Mouse (Mus musculus) forebrain, embryonic 16.5 days (tissue): Measurements from ENCODE around the gene Gm49336. TPM values are rescaled to one million over a fixed set of nuclear protein-coding genes. Genes with fewer than 3 reads are reported as not detected.
A peak's percentile ranks its signal among the peaks of the same experiment; 100 is the strongest.

ENCODE experiments used
- ATAC-seq: fragments of 200-750 bp; cut with Nextera tagmentation; 2 replicates; pipeline ENCODE4 v1.8.0; 2017; ENCODE audit warnings: mild to moderate bottlenecking, moderate library complexity
- H3K27ac ChIP-seq: fragments of 300-500 bp; sonication (generic); 2 replicates; pipeline ENCODE4 v1.5.1; 2014; ENCODE audit warnings: low read length, control low read depth
- H3K27me3 ChIP-seq: fragments of 300-500 bp; sonication (generic); replicated peaks from 2 replicates; pipeline ENCODE4 v1.6.1; 2014; ENCODE audit warnings: low read length; ENCODE audit not compliant: control insufficient read depth, insufficient read depth
- H3K36me3 ChIP-seq: fragments of 300-500 bp; sonication (generic); 2 replicates; pipeline ENCODE4 v1.6.1; 2014; ENCODE audit not compliant: control insufficient read depth, insufficient read depth
- H3K4me1 ChIP-seq: fragments of 300-500 bp; sonication (generic); replicated peaks from 2 replicates; pipeline ENCODE4 v1.6.1; 2014; ENCODE audit warnings: low read length; ENCODE audit not compliant: control insufficient read depth, insufficient read depth
- H3K4me2 ChIP-seq: fragments of 300-500 bp; sonication (generic); 2 replicates; pipeline ENCODE4 v1.6.1; 2014; ENCODE audit warnings: mild to moderate bottlenecking, low read length, control low read depth
- H3K4me3 ChIP-seq: fragments of 300-500 bp; sonication (generic); replicated peaks from 2 replicates; pipeline ENCODE4 v1.5.1; 2014; ENCODE audit warnings: mild to moderate bottlenecking, low read length, control low read depth
- H3K9ac ChIP-seq: fragments of 300-500 bp; sonication (generic); replicated peaks from 2 replicates; pipeline ENCODE4 v1.6.1; 2014; ENCODE audit warnings: low read depth, low read length, control low read depth
- H3K9me3 ChIP-seq: fragments of 300-500 bp; sonication (generic); 2 replicates; pipeline ENCODE4 v1.6.1; 2016; ENCODE audit warnings: low read length; ENCODE audit not compliant: control insufficient read depth
- whole genome bisulfite sequencing: fragments of 180-500 bp; shearing (Covaris S2); extraction: QIAGEN DNeasy Blood & Tissue Kit; methylation state at CpG from one replicate; pipeline ENCODE4 v1.1.7; 2014; 5-methylcytosine and 5-hydroxymethylcytosine counted together
- polyA plus RNA-seq: library from polyadenylated mRNA; unstranded; fragments of >200 nt; fragmentation: Nextera tagmentation; extraction: Ambion mirVana; gene quantifications from 2 replicates; pipeline ENCODE4 v1.2.1, GENCODE M21; 2015

Gm49336 gene
- polyA plus RNA-seq: 62.9 and 67.1 TPM in 2 replicates

DNA sequence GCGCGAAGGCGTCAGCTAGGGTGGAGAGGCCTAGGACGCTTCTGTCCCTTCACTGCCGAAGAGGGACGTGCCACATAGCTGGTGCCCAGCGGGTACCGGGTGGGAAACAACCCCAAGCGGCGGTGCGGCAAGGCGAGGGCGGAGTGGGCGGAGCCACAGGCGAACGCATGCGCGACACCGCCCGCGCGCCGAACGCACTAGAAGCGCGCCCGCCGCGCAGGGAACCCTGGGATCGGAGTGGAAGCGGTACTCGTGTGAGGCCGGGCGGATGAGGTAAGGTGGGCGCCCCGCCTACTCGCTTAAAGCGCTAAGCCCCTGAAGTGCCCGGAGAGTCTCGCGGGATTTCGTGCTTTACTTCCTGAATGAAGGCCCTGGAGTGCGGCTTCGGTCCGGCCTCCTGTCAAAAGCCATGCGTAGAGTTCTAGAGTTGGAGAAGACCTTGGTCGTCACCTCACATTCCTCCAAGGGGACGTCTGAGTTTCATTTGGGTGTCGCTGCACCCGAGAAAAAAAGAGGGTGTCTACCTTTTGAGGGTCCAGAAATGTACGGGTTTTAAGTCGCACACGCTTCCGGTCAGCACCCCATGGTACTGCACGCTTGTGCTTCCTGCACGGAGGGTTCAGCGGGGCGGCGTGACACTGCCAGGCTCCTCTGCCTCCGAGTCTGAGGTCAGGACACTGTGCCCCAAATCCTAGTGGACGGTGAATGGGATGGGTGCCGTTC lies at the start of gene Gm49336, which contains the start of gene Nupl1:
Gm49336 (minus strand) TSS at position 227 of the 723 bp plus-strand sequence.
Nupl1 (minus strand) TSS at position 151 of the 723 bp plus-strand sequence.
- Histone ChIP-seq H3K9me3 (no peaks in the 10 kb centered on the region), H3K4me1 (peaks cover 22% of the 10 kb centered on the region), H3K4me2 (peak within 1 kb of the TSS; percentile 84), H3K4me3 (peak within 1 kb of the TSS; percentile 97), H3K27me3 (no peaks in the 10 kb centered on the region), H3K9ac (peak within 1 kb of the TSS; percentile 96), H3K27ac (peak within 1 kb of the TSS; percentile 94), H3K36me3 (no peaks in the 10 kb centered on the region)
- ATAC-seq: peak; percentile 100
- WGBS: under 1% methylated on average over 62 of the region's 62 CpGs

DNA sequence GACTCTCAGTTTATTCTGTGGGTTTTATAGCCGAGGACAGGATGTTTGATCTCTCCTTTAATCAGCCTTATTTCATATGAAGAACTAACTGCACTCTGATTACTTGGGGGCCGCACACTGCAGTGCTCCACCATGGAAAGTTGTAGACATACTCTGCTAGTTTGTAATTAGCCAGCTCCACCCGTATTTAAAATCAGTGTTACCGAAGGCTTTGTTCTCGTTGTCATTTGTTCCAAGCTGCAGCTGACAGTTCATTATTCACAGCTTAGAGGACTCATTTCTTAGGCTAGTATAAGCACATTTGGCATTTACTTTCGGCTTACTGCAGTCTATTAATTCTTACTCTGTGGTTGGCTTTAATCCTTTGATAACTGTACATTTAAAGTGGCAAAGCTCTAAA lies 49.7 kb upstream of the Gm49336 start:
- H3K36me3 ChIP-seq: peaks cover 2% of the 10 kb centered on the region
- H3K4me2 ChIP-seq: no peak overlapping the region
- H3K27me3 ChIP-seq: no peaks in the 10 kb centered on the region
- no peak overlapping the region for H3K9ac ChIP-seq
- H3K27ac ChIP-seq: peak overlapping the region; percentile 3; the same call in 1 of the 2 replicates
- 4% methylated on average over 6 of the region's 6 CpGs for WGBS
- peak; percentile 61 for ATAC-seq
- no peaks in the 10 kb centered on the region for H3K9me3 ChIP-seq
- H3K4me1 ChIP-seq: peaks cover 14% of the 10 kb centered on the region
- H3K4me3 ChIP-seq: no peak overlapping the region

DNA sequence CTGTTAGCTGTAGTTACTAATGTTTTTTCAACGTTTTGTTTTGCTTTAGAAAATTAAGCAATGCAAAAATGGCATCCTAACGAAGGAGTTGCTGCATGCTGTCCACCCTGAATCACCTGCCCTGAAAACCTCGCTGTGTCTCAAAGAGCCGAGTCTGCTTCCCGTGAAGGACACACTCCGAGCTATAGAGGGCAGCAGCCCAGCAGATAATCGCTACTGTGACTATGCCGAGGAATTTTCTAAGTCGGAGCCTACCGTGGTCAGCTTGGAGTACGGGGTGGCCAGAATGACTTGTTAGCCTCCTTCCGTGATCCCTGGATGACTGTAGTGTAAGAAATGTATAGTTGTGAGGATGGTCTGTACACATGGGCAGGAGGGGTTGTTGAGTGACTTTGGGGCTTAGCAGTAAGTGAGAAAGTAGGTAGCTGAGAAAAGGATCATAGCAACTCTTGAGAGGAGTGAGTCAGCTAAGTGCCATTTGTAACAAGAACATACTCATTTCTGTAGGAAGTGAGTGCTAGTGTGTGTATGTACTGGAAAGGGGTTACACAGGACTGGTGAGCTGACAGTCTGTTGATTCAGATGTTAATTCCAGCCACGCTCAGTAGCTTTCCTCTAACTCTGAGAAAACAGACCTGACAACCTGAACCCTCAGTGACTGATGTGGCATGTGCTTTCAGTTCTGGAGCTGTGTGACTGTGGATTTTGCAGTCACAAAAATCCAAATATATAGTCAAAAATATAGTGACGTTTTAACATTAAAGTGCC lies 49.1 kb upstream of the Gm49336 start:
- Histone ChIP-seq H3K27me3 (no peaks in the 10 kb centered on the region), H3K4me1 (peaks cover 14% of the 10 kb centered on the region), H3K9ac (no peak overlapping the region), H3K36me3 (peaks cover 2% of the 10 kb centered on the region), H3K4me3 (no peak overlapping the region), H3K9me3 (no peaks in the 10 kb centered on the region), H3K4me2 (no peak overlapping the region), H3K27ac (peak overlapping the region; percentile 3; the same call in 1 of the 2 replicates)
- ATAC-seq: peak; percentile 50; the same call in 1 of the 2 replicates
- WGBS: 24% methylated on average over 14 of the region's 14 CpGs

DNA sequence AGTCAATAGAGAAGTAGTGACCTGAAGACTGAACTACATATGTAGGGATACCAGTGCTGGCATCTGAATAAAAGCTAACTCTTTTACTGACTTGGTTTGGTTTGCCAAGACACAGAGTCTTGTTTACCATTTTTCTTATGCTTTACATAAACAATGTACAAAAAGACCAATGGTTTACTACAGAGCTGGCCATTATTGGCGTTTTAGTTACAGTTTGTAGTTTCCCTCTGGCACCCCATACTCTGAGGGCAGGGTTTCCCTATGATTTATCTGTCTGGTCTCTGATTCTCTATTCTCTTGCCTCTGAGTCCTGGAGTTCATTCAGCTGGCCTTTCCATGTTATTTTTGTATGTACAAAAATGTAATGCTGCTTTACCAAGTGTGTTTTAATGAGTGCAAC lies 44.2 kb upstream of the Gm49336 start:
- no peak overlapping the region for H3K9ac ChIP-seq
- H3K9me3 ChIP-seq: no peaks in the 10 kb centered on the region
- no peak for ATAC-seq
- no peak overlapping the region for H3K27ac ChIP-seq
- no peaks in the 10 kb centered on the region for H3K27me3 ChIP-seq
- 89% methylated on average over 1 of the region's 1 CpGs for WGBS
- no peak overlapping the region for H3K4me2 ChIP-seq
- H3K36me3 ChIP-seq: peaks cover 7% of the 10 kb centered on the region
- H3K4me1 ChIP-seq: peaks cover 4% of the 10 kb centered on the region
- no peak overlapping the region for H3K4me3 ChIP-seq

DNA sequence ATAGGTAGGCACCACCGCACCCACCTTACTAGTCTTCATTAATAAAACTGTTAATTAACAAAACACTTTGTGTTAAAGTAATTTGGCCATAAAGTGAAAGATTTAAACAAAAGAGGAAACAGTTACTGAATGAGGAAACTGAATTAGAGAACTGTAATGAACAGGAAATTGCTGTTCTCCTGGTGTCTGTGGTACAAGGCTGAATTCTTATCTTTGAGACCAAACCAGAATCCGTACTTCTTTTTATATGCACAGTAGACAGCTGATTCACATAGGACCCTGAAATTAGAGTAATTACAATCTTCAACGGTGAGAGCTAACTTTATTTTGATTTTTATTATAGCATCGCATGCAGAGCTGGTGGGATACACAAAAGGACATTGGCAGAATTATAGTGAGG lies 39.1 kb upstream of the Gm49336 start:
- Histone ChIP-seq H3K9me3 (no peaks in the 10 kb centered on the region), H3K4me3 (no peak overlapping the region), H3K4me2 (no peak overlapping the region), H3K9ac (no peak overlapping the region), H3K36me3 (peaks cover 10% of the 10 kb centered on the region; the same call in 1 of the 2 replicates), H3K4me1 (no peaks in the 10 kb centered on the region), H3K27me3 (no peaks in the 10 kb centered on the region), H3K27ac (no peak overlapping the region)
- ATAC-seq: no peak
- WGBS: 70% methylated on average over 4 of the region's 4 CpGs

DNA sequence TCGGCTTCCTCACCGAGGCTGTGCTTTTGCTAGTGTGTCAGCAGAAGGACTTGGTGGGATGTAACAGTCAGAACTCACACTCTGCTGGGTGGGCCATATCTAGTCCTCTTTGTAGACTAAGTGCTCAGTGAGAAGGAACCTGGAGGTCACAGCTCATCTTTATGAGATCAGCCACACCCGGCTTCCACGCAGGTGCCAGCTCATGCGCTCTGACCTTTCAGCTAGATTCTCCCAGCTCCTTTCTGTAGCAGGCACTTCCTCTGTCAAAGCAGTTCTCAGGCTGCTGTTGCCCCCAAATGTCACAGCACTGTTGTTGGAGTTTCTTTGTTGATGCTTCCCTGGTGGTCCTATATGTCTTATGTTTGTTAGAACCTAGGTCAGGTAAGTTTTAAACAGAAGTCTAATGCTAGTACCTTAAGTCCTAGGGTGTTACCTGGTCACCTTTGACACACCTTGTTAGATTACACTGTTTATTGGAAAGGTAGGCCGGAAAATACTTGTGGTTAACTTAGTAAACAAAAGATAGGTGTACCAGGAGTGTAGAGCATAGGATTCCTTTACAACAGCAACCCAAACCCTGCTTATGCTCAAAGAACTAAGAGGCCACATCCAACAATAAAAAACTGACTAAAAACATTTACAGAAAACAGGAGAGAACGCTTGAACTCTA lies 35.0 kb upstream of the Gm49336 start:
- ATAC-seq: no peak
- H3K9ac ChIP-seq: no peak overlapping the region
- H3K36me3 ChIP-seq: 0 out of 2 replicates have a peak, but pooled peaks cover 4% of the 10 kb centered on the region
- no peaks in the 10 kb centered on the region for H3K27me3 ChIP-seq
- no peaks in the 10 kb centered on the region for H3K9me3 ChIP-seq
- H3K27ac ChIP-seq: no peak overlapping the region
- H3K4me1 ChIP-seq: no peaks in the 10 kb centered on the region
- H3K4me2 ChIP-seq: no peak overlapping the region
- WGBS: 92% methylated on average over 7 of the region's 7 CpGs
- H3K4me3 ChIP-seq: no peak overlapping the region

DNA sequence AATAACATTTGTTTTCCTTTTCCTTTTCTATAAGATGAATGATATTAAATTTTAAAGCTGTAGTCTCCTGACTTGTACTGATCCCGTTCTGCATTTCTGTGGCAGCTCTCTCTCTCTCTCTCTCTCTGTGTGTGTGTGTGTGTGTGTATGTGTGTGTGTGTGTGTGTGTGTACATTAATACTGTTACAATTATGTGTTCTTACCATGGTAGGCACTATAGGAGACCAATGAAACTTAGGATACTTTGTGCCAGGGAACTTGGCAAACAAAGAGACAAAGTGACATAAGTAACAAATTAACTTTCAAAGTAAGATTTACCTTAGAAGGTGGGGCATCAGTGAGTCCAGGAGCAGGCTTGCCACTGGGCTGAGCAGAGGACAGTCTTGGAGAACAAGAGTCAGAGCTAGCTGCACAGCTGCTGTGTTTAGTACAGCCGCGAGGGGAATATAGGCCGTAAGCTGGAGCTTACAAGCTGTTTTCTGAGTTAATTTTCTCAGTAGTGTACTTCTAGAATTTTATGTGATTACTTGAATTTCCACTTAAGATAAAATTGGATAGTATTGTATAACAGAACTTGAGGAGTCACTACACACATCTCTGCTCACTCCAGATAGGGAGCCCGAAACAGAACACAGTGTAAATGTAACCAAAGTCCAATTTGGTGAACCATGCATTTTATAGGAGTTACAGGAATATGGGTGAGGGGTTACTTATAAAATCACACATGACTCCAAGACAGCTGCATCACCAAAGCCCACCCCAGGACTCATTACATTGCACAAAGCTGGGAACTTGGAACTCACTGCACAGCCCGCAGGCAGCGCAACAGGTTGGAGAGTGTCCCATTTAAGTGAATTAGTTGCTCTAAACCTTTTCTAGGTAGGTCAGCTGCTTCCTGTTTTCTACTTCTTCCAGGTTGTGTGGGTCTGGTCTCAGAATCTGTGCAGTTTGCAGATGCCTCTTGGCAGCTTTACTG lies 24.3 kb upstream of the Gm49336 start:
- H3K9me3 ChIP-seq: no peaks in the 10 kb centered on the region
- H3K4me2 ChIP-seq: no peak overlapping the region
- no peak overlapping the region for H3K9ac ChIP-seq
- no peak for ATAC-seq
- H3K27me3 ChIP-seq: no peaks in the 10 kb centered on the region
- 94% methylated on average over 7 of the region's 7 CpGs for WGBS
- no peaks in the 10 kb centered on the region for H3K4me1 ChIP-seq
- no peak overlapping the region for H3K4me3 ChIP-seq
- H3K27ac ChIP-seq: no peak overlapping the region
- H3K36me3 ChIP-seq: 0 out of 2 replicates have a peak, but pooled peaks cover 4% of the 10 kb centered on the region

DNA sequence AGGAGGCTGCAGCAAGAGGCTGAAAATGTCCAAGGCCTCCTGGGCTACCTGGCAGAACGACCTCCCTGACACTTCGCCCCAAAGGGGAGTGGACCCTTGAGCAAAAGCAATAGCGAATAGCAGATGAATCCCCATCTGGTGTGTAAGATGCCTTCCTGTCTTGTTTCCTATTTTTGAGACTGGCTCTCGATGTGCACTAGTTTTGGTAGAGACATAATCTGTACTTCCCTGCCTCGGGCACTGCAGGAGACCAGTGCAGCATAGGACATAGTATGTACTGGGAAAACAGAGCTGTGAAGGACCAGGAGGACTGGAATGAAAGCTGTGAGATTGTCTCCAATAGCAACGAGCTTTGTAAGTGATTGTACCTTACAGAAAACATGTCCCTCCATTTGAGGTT lies 22.0 kb upstream of the Gm49336 start:
- no peak for ATAC-seq
- Histone ChIP-seq H3K4me3 (no peak overlapping the region), H3K27ac (0 out of 2 replicates have a peak overlapping the region, but pooled peaks have one; percentile 33), H3K9me3 (no peaks in the 10 kb centered on the region), H3K9ac (no peak overlapping the region), H3K4me1 (no peaks in the 10 kb centered on the region), H3K36me3 (0 out of 2 replicates have a peak, but pooled peaks cover 4% of the 10 kb centered on the region), H3K27me3 (no peaks in the 10 kb centered on the region), H3K4me2 (no peak overlapping the region)
- 86% methylated on average over 6 of the region's 6 CpGs for WGBS
